In genomic region chr9:60071620-60072263, GRCm38 (mm10) we compare ENCODE assay signal across 21 mouse cellular contexts.
DNase-seq lines count a peak whose midpoint lies in the region; ATAC-seq and TF ChIP-seq lines count a peak whose summit lies in the region.
"Had no signal": no experiment of that assay in that cellular context is flagged by ENCODE, and none has a peak within 500 bp of the region (broad histone marks: within the 10 kb centered on the region; RNA-seq: fewer than 3 reads in every experiment).

No protein-coding gene starts in this region.

- WGBS in hindbrain, embryonic 16.5 days: 22% methylated on average over 5 of the region's 5 CpGs
- 27% methylated on average over 5 of the region's 5 CpGs for WGBS in hindbrain, embryonic 13.5 days
- WGBS in midbrain, postnatal 0 days: 30% methylated on average over 5 of the region's 5 CpGs
- 31% methylated on average over 5 of the region's 5 CpGs for WGBS in midbrain, embryonic 15.5 days
- 25% methylated on average over 5 of the region's 5 CpGs for WGBS in neural tube, embryonic 14.5 days

- TF ChIP-seq CTCF in midbrain, postnatal 0 days (IDR thresholded peaks at IDR 0.05): 0 out of 2 replicates have a peak, but pooled peaks have one; percentile 3

- H3K4me1 ChIP-seq in hindbrain, embryonic 16.5 days (ENCODE audit: control insufficient read depth, insufficient read depth, low read depth, low read length): no peaks in the 10 kb centered on the region; the same call in 1 of the 2 replicates
- H3K4me1 ChIP-seq in hindbrain, embryonic 13.5 days (replicated peaks): peaks cover 12% of the 10 kb centered on the region
- H3K4me1 ChIP-seq in midbrain, postnatal 0 days (ENCODE audit: insufficient read depth, low read length): no peaks in the 10 kb centered on the region
- H3K4me1 ChIP-seq in midbrain, embryonic 15.5 days: no peaks in the 10 kb centered on the region
- H3K4me1 ChIP-seq in neural tube, embryonic 14.5 days (ENCODE audit: control insufficient read depth, insufficient read depth, low read length): no peaks in the 10 kb centered on the region
- H3K4me1 ChIP-seq: heart, embryonic 13.5 days; intestine, embryonic 15.5 days had no signal

- no peaks in the 10 kb centered on the region for H3K27me3 ChIP-seq in hindbrain, embryonic 16.5 days (replicated peaks; ENCODE audit: control insufficient read depth, insufficient read depth, low read length)
- H3K27me3 ChIP-seq in hindbrain, embryonic 13.5 days: no peaks in the 10 kb centered on the region
- H3K27me3 ChIP-seq in midbrain, postnatal 0 days (ENCODE audit: insufficient read depth, low read length): no peaks in the 10 kb centered on the region
- no peaks in the 10 kb centered on the region for H3K27me3 ChIP-seq in midbrain, embryonic 15.5 days (replicated peaks)
- no peaks in the 10 kb centered on the region for H3K27me3 ChIP-seq in neural tube, embryonic 14.5 days (ENCODE audit: control insufficient read depth, insufficient read depth, low read length)
- H3K27me3 ChIP-seq: embryonic facial prominence, embryonic 13.5 days; forebrain, embryonic 13.5 days; heart, embryonic 13.5 days; intestine, embryonic 15.5 days had no signal

- no peak overlapping the region for H3K4me2 ChIP-seq in hindbrain, embryonic 16.5 days (ENCODE audit: low read length)
- no peak overlapping the region for H3K4me2 ChIP-seq in hindbrain, embryonic 13.5 days
- H3K4me2 ChIP-seq in midbrain, postnatal 0 days (ENCODE audit: low read depth, low read length, poor library complexity, severe bottlenecking): no peak overlapping the region
- H3K4me2 ChIP-seq in midbrain, embryonic 15.5 days: no peak overlapping the region
- H3K4me2 ChIP-seq in neural tube, embryonic 14.5 days (ENCODE audit: low read depth, low read length): no peak overlapping the region
- H3K4me2 ChIP-seq: embryonic facial prominence, embryonic 13.5 days; forebrain, embryonic 13.5 days; heart, embryonic 13.5 days; intestine, embryonic 15.5 days had no signal

- H3K36me3 ChIP-seq in hindbrain, embryonic 16.5 days (ENCODE audit: control insufficient read depth, insufficient read depth, low read length): no peaks in the 10 kb centered on the region
- no peaks in the 10 kb centered on the region for H3K36me3 ChIP-seq in hindbrain, embryonic 13.5 days
- no peaks in the 10 kb centered on the region for H3K36me3 ChIP-seq in midbrain, postnatal 0 days (ENCODE audit: insufficient read depth, low read length)
- H3K36me3 ChIP-seq in midbrain, embryonic 15.5 days (replicated peaks): no peaks in the 10 kb centered on the region
- no peaks in the 10 kb centered on the region for H3K36me3 ChIP-seq in neural tube, embryonic 14.5 days (ENCODE audit: control insufficient read depth, insufficient read depth, low read length)
- H3K36me3 ChIP-seq: embryonic facial prominence, embryonic 13.5 days; G1E; heart, embryonic 13.5 days; intestine, embryonic 15.5 days had no signal

- no peak overlapping the region for H3K9ac ChIP-seq in hindbrain, embryonic 16.5 days (ENCODE audit: low read depth, low read length)
- H3K9ac ChIP-seq in hindbrain, embryonic 13.5 days: no peak overlapping the region
- H3K9ac ChIP-seq in midbrain, postnatal 0 days (replicated peaks; ENCODE audit: low read length, poor library complexity, severe bottlenecking): no peak overlapping the region
- no peak overlapping the region for H3K9ac ChIP-seq in midbrain, embryonic 15.5 days
- H3K9ac ChIP-seq in neural tube, embryonic 14.5 days (replicated peaks; ENCODE audit: low read depth, low read length): no peak overlapping the region
- H3K9ac ChIP-seq: embryonic facial prominence, embryonic 13.5 days; forebrain, embryonic 13.5 days; forebrain, postnatal 0 days; heart, embryonic 13.5 days; intestine, embryonic 15.5 days had no signal

- peak; percentile 40; the same call in 1 of the 2 replicates for ATAC-seq in hindbrain, embryonic 16.5 days
- ATAC-seq in hindbrain, embryonic 13.5 days (ENCODE audit: low FRiP score): no peak
- ATAC-seq in midbrain, postnatal 0 days (ENCODE audit: low FRiP score): no peak
- no peak for ATAC-seq in midbrain, embryonic 15.5 days (replicated peaks)
- peak; percentile 71 for ATAC-seq in neural tube, embryonic 14.5 days (ENCODE audit: low read depth)
- ATAC-seq: CD4-positive, CD25-positive, alpha-beta regulatory T cell, adult 4 months; forebrain, embryonic 13.5 days; forebrain, postnatal 0 days; intestine, embryonic 15.5 days had no signal

- H3K4me3 ChIP-seq in hindbrain, embryonic 16.5 days (ENCODE audit: low read length): no peak overlapping the region
- H3K4me3 ChIP-seq in hindbrain, embryonic 13.5 days: no peak overlapping the region
- no peak overlapping the region for H3K4me3 ChIP-seq in midbrain, postnatal 0 days (ENCODE audit: low read depth, low read length)
- H3K4me3 ChIP-seq in midbrain, embryonic 15.5 days: no peak overlapping the region
- no peak overlapping the region for H3K4me3 ChIP-seq in neural tube, embryonic 14.5 days (ENCODE audit: low read depth, low read length)
- H3K4me3 ChIP-seq: embryonic facial prominence, embryonic 13.5 days; forebrain, embryonic 13.5 days; heart, embryonic 13.5 days; intestine, embryonic 15.5 days had no signal

- H3K27ac ChIP-seq in hindbrain, embryonic 16.5 days (ENCODE audit: low read depth, low read length): no peak overlapping the region
- H3K27ac ChIP-seq in hindbrain, embryonic 13.5 days: no peak overlapping the region
- no peak overlapping the region for H3K27ac ChIP-seq in midbrain, postnatal 0 days (ENCODE audit: low read depth, low read length)
- no peak overlapping the region for H3K27ac ChIP-seq in midbrain, embryonic 15.5 days
- H3K27ac ChIP-seq in neural tube, embryonic 14.5 days (ENCODE audit: low read depth, low read length): no peak overlapping the region
- H3K27ac ChIP-seq: embryonic facial prominence, embryonic 13.5 days; forebrain, embryonic 13.5 days; heart, embryonic 13.5 days; intestine, embryonic 15.5 days had no signal

- H3K9me3 ChIP-seq in hindbrain, embryonic 16.5 days (ENCODE audit: control insufficient read depth, low read length): no peaks in the 10 kb centered on the region
- H3K9me3 ChIP-seq in hindbrain, embryonic 13.5 days: no peaks in the 10 kb centered on the region
- H3K9me3 ChIP-seq in midbrain, postnatal 0 days (ENCODE audit: low read length): no peaks in the 10 kb centered on the region
- no peaks in the 10 kb centered on the region for H3K9me3 ChIP-seq in midbrain, embryonic 15.5 days
- no peaks in the 10 kb centered on the region for H3K9me3 ChIP-seq in neural tube, embryonic 14.5 days (ENCODE audit: control insufficient read depth, low read length)
- H3K9me3 ChIP-seq: embryonic facial prominence, embryonic 13.5 days; forebrain, embryonic 13.5 days; G1E; heart, embryonic 13.5 days; intestine, embryonic 15.5 days had no signal

- peak; percentile 22 for DNase-seq in embryo, embryonic 10.5 days (ENCODE audit: low spot score)
- DNase-seq in embryo, embryonic 11 days: no peak
- peak; percentile 31 for DNase-seq in midbrain, postnatal 0 days (ENCODE audit: low spot score)
- DNase-seq in adrenal gland, postnatal 25 days: no peak
- DNase-seq: adrenal gland, postnatal 14 days; B cell, adult 2 months; cerebellum, adult 2 months; cerebellum, postnatal 10 days; forebrain, postnatal 0 days; gastrocnemius, postnatal 14 days; heart, postnatal 36 days had no signal

Comparison
In these comparisons a context has a peak if more than half of its experiments do, and no peak if none do; other contexts are left out.
1. DNase-seq: peak in embryo, embryonic 10.5 days (single experiment) and midbrain, postnatal 0 days (single experiment); none in embryo, embryonic 11 days (single experiment) and adrenal gland, postnatal 25 days (single experiment).
2. ATAC-seq: peak in hindbrain, embryonic 16.5 days (single experiment) and neural tube, embryonic 14.5 days (single experiment); none in hindbrain, embryonic 13.5 days (single experiment), midbrain, postnatal 0 days (single experiment) and midbrain, embryonic 15.5 days (single experiment).